Mouse (Mus musculus): ENCODE results near the gene Cd81. TPM values are rescaled to one million over a fixed set of nuclear protein-coding genes. Genes with fewer than 3 reads are reported as not detected.

The Cd81 gene
- polyA plus RNA-seq, 1 experiment from 2014 or later = 319 TPM

DNA sequence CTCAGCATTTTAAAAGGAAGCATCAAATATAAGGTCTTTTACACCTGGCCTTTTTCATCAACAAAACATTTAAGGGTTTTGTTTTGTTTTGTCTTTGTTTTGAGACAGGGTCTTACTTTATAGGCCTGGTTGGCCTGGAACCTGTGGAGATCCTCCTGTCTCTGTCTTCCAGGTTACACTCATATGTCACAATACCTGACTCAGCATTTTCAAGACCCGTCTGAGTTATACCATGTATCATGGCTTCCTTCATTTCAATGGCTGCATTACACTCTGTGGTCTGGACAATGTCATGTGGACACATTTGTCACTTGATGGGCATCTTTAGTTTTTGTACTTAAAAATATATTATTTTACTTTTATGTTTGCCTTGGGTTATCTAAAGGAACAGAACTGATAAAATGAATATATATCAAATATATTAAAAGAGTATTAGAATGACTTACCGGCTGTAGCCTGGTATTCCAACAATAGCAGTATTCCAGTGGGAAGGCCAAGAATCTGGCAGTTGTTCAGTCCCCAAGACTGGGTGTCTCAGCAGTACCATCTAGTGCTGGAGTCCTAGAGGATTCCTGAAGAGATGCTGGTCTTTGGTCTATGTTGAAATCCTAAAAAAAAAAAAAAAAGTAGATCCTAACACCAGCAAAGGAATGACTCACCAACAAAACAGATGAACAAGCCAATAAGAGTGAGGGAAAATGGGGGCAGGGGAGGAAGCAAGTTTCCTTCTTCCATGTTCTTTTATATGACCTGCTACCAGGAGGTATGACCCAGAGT, 8.3 kb upstream of the Cd81 start:
- H3K27ac ChIP-seq (ENCODE audit: low read length) = no peak overlapping the region
- 86% methylated on average over 2 of the region's 2 CpGs for WGBS
- no peaks in the 10 kb centered on the region for H3K9me3 ChIP-seq (ENCODE audit: control insufficient read depth, low read length)
- H3K4me2 ChIP-seq (ENCODE audit: low read length) = no peak overlapping the region
- H3K4me3 ChIP-seq (replicated peaks; ENCODE audit: low read length) = no peak overlapping the region
- H3K4me1 ChIP-seq (replicated peaks; ENCODE audit: control insufficient read depth, insufficient read depth, low read length) = no peaks in the 10 kb centered on the region
- no peak for ATAC-seq
- no peaks in the 10 kb centered on the region for H3K27me3 ChIP-seq (replicated peaks; ENCODE audit: control insufficient read depth, insufficient read depth, low read length)
- no peak overlapping the region for H3K9ac ChIP-seq (replicated peaks; ENCODE audit: low read depth, low read length)
- H3K36me3 ChIP-seq (ENCODE audit: control insufficient read depth, insufficient read depth) = no peaks in the 10 kb centered on the region

DNA sequence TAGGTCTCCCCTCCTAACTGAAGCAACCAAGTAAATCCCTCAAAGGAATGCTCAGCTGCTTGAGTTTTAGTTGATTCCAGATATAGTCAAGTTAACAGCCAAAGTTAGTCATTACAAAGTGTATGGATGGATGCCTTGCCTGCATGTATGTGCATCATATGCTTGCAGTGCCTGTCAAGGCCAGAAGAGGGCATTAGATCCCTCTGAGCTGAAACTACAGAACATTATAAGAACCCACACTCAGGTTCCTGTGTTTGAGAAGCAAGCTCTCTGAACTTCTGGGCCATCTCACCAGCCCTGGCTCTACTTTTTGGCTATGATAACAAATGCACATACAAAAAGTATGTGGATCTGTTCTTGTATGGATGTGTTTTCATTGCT, 7.7 kb upstream of the Cd81 start:
- Histone ChIP-seq H3K27ac (ENCODE audit: low read length) (no peak overlapping the region), H3K4me2 (ENCODE audit: low read length) (no peak overlapping the region), H3K9ac (replicated peaks; ENCODE audit: low read depth, low read length) (no peak overlapping the region), H3K9me3 (ENCODE audit: control insufficient read depth, low read length) (no peaks in the 10 kb centered on the region), H3K4me1 (replicated peaks; ENCODE audit: control insufficient read depth, insufficient read depth, low read length) (no peaks in the 10 kb centered on the region), H3K36me3 (ENCODE audit: control insufficient read depth, insufficient read depth) (no peaks in the 10 kb centered on the region), H3K27me3 (replicated peaks; ENCODE audit: control insufficient read depth, insufficient read depth, low read length) (no peaks in the 10 kb centered on the region), H3K4me3 (replicated peaks; ENCODE audit: low read length) (no peak overlapping the region)
- no peak for ATAC-seq

DNA sequence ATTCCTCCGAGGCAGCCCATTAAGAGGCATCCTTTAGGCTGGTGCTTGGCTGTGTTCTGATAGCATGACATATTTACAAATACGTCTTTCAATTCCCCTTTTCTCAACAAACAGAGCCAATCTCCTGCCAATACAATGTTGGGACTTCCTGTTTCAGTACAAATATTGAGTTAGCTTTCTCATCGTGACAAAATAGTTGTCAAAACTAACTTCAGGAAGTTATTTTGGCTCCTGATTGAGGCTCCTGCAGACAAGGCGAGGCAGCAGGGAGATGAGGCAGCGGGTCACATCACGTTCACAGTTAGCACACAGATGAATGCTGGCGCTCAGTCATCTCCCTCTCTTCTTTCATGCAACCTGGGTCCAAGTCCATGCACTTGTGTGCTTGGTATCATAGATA, 6.2 kb upstream of the Cd81 start:
- Histone ChIP-seq H3K9me3 (ENCODE audit: control insufficient read depth, low read length) (no peaks in the 10 kb centered on the region), H3K36me3 (ENCODE audit: control insufficient read depth, insufficient read depth) (no peaks in the 10 kb centered on the region), H3K4me1 (replicated peaks; ENCODE audit: control insufficient read depth, insufficient read depth, low read length) (no peaks in the 10 kb centered on the region), H3K4me3 (replicated peaks; ENCODE audit: low read length) (no peak overlapping the region), H3K27me3 (replicated peaks; ENCODE audit: control insufficient read depth, insufficient read depth, low read length) (no peaks in the 10 kb centered on the region), H3K9ac (replicated peaks; ENCODE audit: low read depth, low read length) (no peak overlapping the region), H3K27ac (ENCODE audit: low read length) (no peak overlapping the region), H3K4me2 (ENCODE audit: low read length) (no peak overlapping the region)
- ATAC-seq = no peak
- 78% methylated on average over 7 of the region's 7 CpGs for WGBS

GRCm38 (mm10) chr7:143049331-143049730, 3.2 kb upstream of the Cd81 start:
- H3K36me3 ChIP-seq (ENCODE audit: control insufficient read depth, insufficient read depth) = no peaks in the 10 kb centered on the region

GRCm38 (mm10) chr7:143049841-143050816, 2.4 kb upstream of the Cd81 start:
- H3K36me3 ChIP-seq (ENCODE audit: control insufficient read depth, insufficient read depth) = no peaks in the 10 kb centered on the region
- H3K27me3 ChIP-seq (replicated peaks; ENCODE audit: control insufficient read depth, insufficient read depth, low read length) = no peaks in the 10 kb centered on the region
- H3K9ac ChIP-seq (replicated peaks; ENCODE audit: low read depth, low read length) = no peak overlapping the region
- WGBS = 95% methylated on average over 3 of the region's 3 CpGs
- H3K4me2 ChIP-seq (ENCODE audit: low read length) = no peak overlapping the region
- H3K4me3 ChIP-seq (replicated peaks; ENCODE audit: low read length) = no peak overlapping the region
- no peaks in the 10 kb centered on the region for H3K9me3 ChIP-seq (ENCODE audit: control insufficient read depth, low read length)
- no peak overlapping the region for H3K27ac ChIP-seq (ENCODE audit: low read length)
- ATAC-seq = no peak
- H3K4me1 ChIP-seq (replicated peaks; ENCODE audit: control insufficient read depth, insufficient read depth, low read length) = peaks cover 22% of the 10 kb centered on the region

More at GRCm38 (mm10) chr7:143049331-143049730, 3.2 kb upstream of the Cd81 start:
- Histone ChIP-seq H3K9ac (replicated peaks; ENCODE audit: low read depth, low read length) (no peak overlapping the region), H3K4me3 (replicated peaks; ENCODE audit: low read length) (no peak overlapping the region), H3K4me1 (replicated peaks; ENCODE audit: control insufficient read depth, insufficient read depth, low read length) (peaks cover 14% of the 10 kb centered on the region), H3K4me2 (ENCODE audit: low read length) (no peak overlapping the region), H3K27me3 (replicated peaks; ENCODE audit: control insufficient read depth, insufficient read depth, low read length) (no peaks in the 10 kb centered on the region), H3K9me3 (ENCODE audit: control insufficient read depth, low read length) (no peaks in the 10 kb centered on the region), H3K27ac (ENCODE audit: low read length) (no peak overlapping the region)
- no peak for ATAC-seq
- 84% methylated on average over 3 of the region's 3 CpGs for WGBS

- Histone ChIP-seq H3K9me3 (ENCODE audit: control insufficient read depth, low read length) (no peaks in the 10 kb centered on the region), H3K27me3 (replicated peaks; ENCODE audit: control insufficient read depth, insufficient read depth, low read length) (no peaks in the 10 kb centered on the region), H3K4me3 (replicated peaks; ENCODE audit: low read length) (no peak overlapping the region), H3K9ac (replicated peaks; ENCODE audit: low read depth, low read length) (no peak overlapping the region), H3K36me3 (ENCODE audit: control insufficient read depth, insufficient read depth) (no peaks in the 10 kb centered on the region), H3K4me1 (replicated peaks; ENCODE audit: control insufficient read depth, insufficient read depth, low read length) (peaks cover 31% of the 10 kb centered on the region), H3K27ac (ENCODE audit: low read length) (no peak overlapping the region), H3K4me2 (ENCODE audit: low read length) (no peak overlapping the region)
- no peak for ATAC-seq
- 69% methylated on average over 2 of the region's 2 CpGs for WGBS
Observed at GRCm38 (mm10) chr7:143051316-143051715, 1.2 kb upstream of the Cd81 start.

- no peaks in the 10 kb centered on the region for H3K36me3 ChIP-seq (ENCODE audit: control insufficient read depth, insufficient read depth)
- peak overlapping the region; percentile 83 for H3K4me2 ChIP-seq (ENCODE audit: low read length)
- no peaks in the 10 kb centered on the region for H3K9me3 ChIP-seq (ENCODE audit: control insufficient read depth, low read length)
- under 1% methylated on average over 46 of the region's 46 CpGs for WGBS
- H3K4me1 ChIP-seq (replicated peaks; ENCODE audit: control insufficient read depth, insufficient read depth, low read length) = peaks cover 32% of the 10 kb centered on the region
- H3K27me3 ChIP-seq (replicated peaks; ENCODE audit: control insufficient read depth, insufficient read depth, low read length) = no peaks in the 10 kb centered on the region
- peak overlapping the region; percentile 82 for H3K27ac ChIP-seq (ENCODE audit: low read length)
- peak overlapping the region; percentile 84 for H3K4me3 ChIP-seq (replicated peaks; ENCODE audit: low read length)
- peak overlapping the region; percentile 87 for H3K9ac ChIP-seq (replicated peaks; ENCODE audit: low read depth, low read length)
- ATAC-seq = peak; percentile 74
Observed at GRCm38 (mm10) chr7:143053008-143053899, 715 bp downstream of the Cd81 start.

- ATAC-seq = no peak; the same call in 1 of the 2 replicates
- Histone ChIP-seq H3K4me3 (replicated peaks; ENCODE audit: low read length) (peak overlapping the region; percentile 84), H3K4me1 (replicated peaks; ENCODE audit: control insufficient read depth, insufficient read depth, low read length) (peaks cover 37% of the 10 kb centered on the region), H3K27me3 (replicated peaks; ENCODE audit: control insufficient read depth, insufficient read depth, low read length) (no peaks in the 10 kb centered on the region), H3K27ac (ENCODE audit: low read length) (no peak overlapping the region), H3K36me3 (ENCODE audit: control insufficient read depth, insufficient read depth) (no peaks in the 10 kb centered on the region), H3K9me3 (ENCODE audit: control insufficient read depth, low read length) (no peaks in the 10 kb centered on the region), H3K9ac (replicated peaks; ENCODE audit: low read depth, low read length) (peak overlapping the region; percentile 87), H3K4me2 (ENCODE audit: low read length) (peak overlapping the region; percentile 83)
- 64% methylated on average over 11 of the region's 11 CpGs for WGBS
Observed at GRCm38 (mm10) chr7:143053961-143054611, 1.5 kb downstream of the Cd81 start.

All from forebrain, embryonic 16.5 days (tissue).